Mouse (Mus musculus): Measurements from ENCODE around the gene Hck. TPM values are rescaled to one million over a fixed set of nuclear protein-coding genes. Genes with fewer than 3 reads are reported as not detected.
A peak's percentile ranks its signal among the peaks of the same experiment; 100 is the strongest.

The Hck gene
- polyA plus RNA-seq, 1 experiment from 2014 or later: 2.7 TPM

- no peaks in the 10 kb centered on the region; the same call in 1 of the 2 replicates for H3K27me3 ChIP-seq (ENCODE audit: insufficient read depth, poor library complexity, severe bottlenecking)
- no peaks in the 10 kb centered on the region for H3K9me3 ChIP-seq
- no peaks in the 10 kb centered on the region for H3K4me1 ChIP-seq (replicated peaks)
- WGBS: 83% methylated on average over 6 of the region's 6 CpGs
- no peak overlapping the region for H3K4me3 ChIP-seq
- no peak for DNase-seq (ENCODE audit: low spot score)
- no peaks in the 10 kb centered on the region for H3K36me3 ChIP-seq
- no peak overlapping the region for H3K27ac ChIP-seq
Measured at GRCm38 (mm10) chr2:153081866-153082265, 26.4 kb upstream of the Hck start.

- Histone ChIP-seq H3K9me3 (no peaks in the 10 kb centered on the region), H3K27me3 (ENCODE audit: insufficient read depth, poor library complexity, severe bottlenecking) (no peaks in the 10 kb centered on the region; the same call in 1 of the 2 replicates), H3K36me3 (no peaks in the 10 kb centered on the region), H3K27ac (no peak overlapping the region), H3K4me1 (replicated peaks) (no peaks in the 10 kb centered on the region), H3K4me3 (no peak overlapping the region)
- 88% methylated on average over 8 of the region's 8 CpGs for WGBS
- no peak for DNase-seq (ENCODE audit: low spot score)
Measured at GRCm38 (mm10) chr2:153083275-153083674, 25.0 kb upstream of the Hck start.

- no peak for DNase-seq (ENCODE audit: low spot score)
- no peak overlapping the region for H3K27ac ChIP-seq
- no peaks in the 10 kb centered on the region for H3K36me3 ChIP-seq
- H3K9me3 ChIP-seq: no peaks in the 10 kb centered on the region
- no peak overlapping the region for H3K4me3 ChIP-seq
- 84% methylated on average over 4 of the region's 4 CpGs for WGBS
- H3K27me3 ChIP-seq (ENCODE audit: insufficient read depth, poor library complexity, severe bottlenecking): no peaks in the 10 kb centered on the region
- no peaks in the 10 kb centered on the region for H3K4me1 ChIP-seq (replicated peaks)
Measured at GRCm38 (mm10) chr2:153083824-153084223, 24.4 kb upstream of the Hck start.

- WGBS: 62% methylated on average over 7 of the region's 7 CpGs
- no peak for DNase-seq (ENCODE audit: low spot score)
- Histone ChIP-seq H3K4me3 (no peak overlapping the region), H3K36me3 (no peaks in the 10 kb centered on the region), H3K4me1 (replicated peaks) (no peaks in the 10 kb centered on the region), H3K9me3 (no peaks in the 10 kb centered on the region), H3K27me3 (ENCODE audit: insufficient read depth, poor library complexity, severe bottlenecking) (no peaks in the 10 kb centered on the region), H3K27ac (no peak overlapping the region)
Measured at GRCm38 (mm10) chr2:153084261-153084976, 23.8 kb upstream of the Hck start.

- Histone ChIP-seq H3K4me3 (no peak overlapping the region), H3K9me3 (no peaks in the 10 kb centered on the region), H3K36me3 (no peaks in the 10 kb centered on the region), H3K27me3 (ENCODE audit: insufficient read depth, poor library complexity, severe bottlenecking) (no peaks in the 10 kb centered on the region), H3K4me1 (replicated peaks) (peaks cover 2% of the 10 kb centered on the region), H3K27ac (no peak overlapping the region)
- no peak for DNase-seq (ENCODE audit: low spot score)
- 86% methylated on average over 6 of the region's 6 CpGs for WGBS
Measured at GRCm38 (mm10) chr2:153085556-153085955, 22.7 kb upstream of the Hck start.

- H3K9me3 ChIP-seq: no peaks in the 10 kb centered on the region
- no peak overlapping the region for H3K4me3 ChIP-seq
- peaks cover 6% of the 10 kb centered on the region for H3K4me1 ChIP-seq (replicated peaks)
- 90% methylated on average over 4 of the region's 4 CpGs for WGBS
- H3K27ac ChIP-seq: no peak overlapping the region
- H3K27me3 ChIP-seq (ENCODE audit: insufficient read depth, poor library complexity, severe bottlenecking): no peaks in the 10 kb centered on the region
- no peaks in the 10 kb centered on the region for H3K36me3 ChIP-seq
- no peak for DNase-seq (ENCODE audit: low spot score)
Measured at GRCm38 (mm10) chr2:153086166-153086565, 22.1 kb upstream of the Hck start.

- Histone ChIP-seq H3K27me3 (ENCODE audit: insufficient read depth, poor library complexity, severe bottlenecking) (no peaks in the 10 kb centered on the region), H3K27ac (no peak overlapping the region), H3K9me3 (no peaks in the 10 kb centered on the region), H3K4me3 (no peak overlapping the region), H3K36me3 (no peaks in the 10 kb centered on the region), H3K4me1 (replicated peaks) (peaks cover 6% of the 10 kb centered on the region)
- no peak for DNase-seq (ENCODE audit: low spot score)
- WGBS: 91% methylated on average over 10 of the region's 10 CpGs
Measured at GRCm38 (mm10) chr2:153087091-153087490, 21.2 kb upstream of the Hck start.

- Histone ChIP-seq H3K36me3 (no peaks in the 10 kb centered on the region), H3K4me3 (no peak overlapping the region), H3K4me1 (replicated peaks) (peaks cover 6% of the 10 kb centered on the region), H3K9me3 (no peaks in the 10 kb centered on the region), H3K27ac (no peak overlapping the region), H3K27me3 (ENCODE audit: insufficient read depth, poor library complexity, severe bottlenecking) (no peaks in the 10 kb centered on the region)
- no peak for DNase-seq (ENCODE audit: low spot score)
- WGBS: 62% methylated on average over 2 of the region's 2 CpGs
Measured at GRCm38 (mm10) chr2:153089316-153089715, 19.0 kb upstream of the Hck start.

GRCm38 (mm10) chr2:153090551-153091165 lies 17.6 kb upstream of the Hck start:
- Histone ChIP-seq H3K36me3 (no peaks in the 10 kb centered on the region), H3K27ac (no peak overlapping the region), H3K27me3 (ENCODE audit: insufficient read depth, poor library complexity, severe bottlenecking) (no peaks in the 10 kb centered on the region), H3K4me3 (no peak overlapping the region), H3K9me3 (no peaks in the 10 kb centered on the region), H3K4me1 (replicated peaks) (peaks cover 6% of the 10 kb centered on the region)
- WGBS: 44% methylated on average over 10 of the region's 10 CpGs
- DNase-seq (ENCODE audit: low spot score): no peak

GRCm38 (mm10) chr2:153107046-153107766 lies 1.1 kb upstream of the Hck start:
- WGBS: 35% methylated on average over 23 of the region's 23 CpGs
- Histone ChIP-seq H3K27me3 (ENCODE audit: insufficient read depth, poor library complexity, severe bottlenecking) (peaks cover 66% of the 10 kb centered on the region), H3K9me3 (no peaks in the 10 kb centered on the region), H3K4me1 (replicated peaks) (peaks cover 18% of the 10 kb centered on the region), H3K27ac (no peak overlapping the region), H3K4me3 (peak overlapping the region; percentile 59), H3K36me3 (no peaks in the 10 kb centered on the region)
- peak; percentile 16 for DNase-seq (ENCODE audit: low spot score)

GRCm38 (mm10) chr2:153107802-153108201 lies 466 bp upstream of the Hck start:
- H3K36me3 ChIP-seq: no peaks in the 10 kb centered on the region
- H3K9me3 ChIP-seq: no peaks in the 10 kb centered on the region
- peak overlapping the region; percentile 59 for H3K4me3 ChIP-seq
- peaks cover 70% of the 10 kb centered on the region for H3K27me3 ChIP-seq (ENCODE audit: insufficient read depth, poor library complexity, severe bottlenecking)
- no peak overlapping the region for H3K27ac ChIP-seq
- H3K4me1 ChIP-seq (replicated peaks): peaks cover 18% of the 10 kb centered on the region
- 3% methylated on average over 15 of the region's 15 CpGs for WGBS
- DNase-seq (ENCODE audit: low spot score): no peak

GRCm38 (mm10) chr2:153109596-153109995 lies 1.3 kb downstream of the Hck start:
- peaks cover 18% of the 10 kb centered on the region for H3K4me1 ChIP-seq (replicated peaks)
- H3K27ac ChIP-seq: no peak overlapping the region
- H3K27me3 ChIP-seq (ENCODE audit: insufficient read depth, poor library complexity, severe bottlenecking): peaks cover 70% of the 10 kb centered on the region
- 72% methylated on average over 7 of the region's 7 CpGs for WGBS
- H3K4me3 ChIP-seq: no peak overlapping the region
- H3K9me3 ChIP-seq: no peaks in the 10 kb centered on the region
- no peaks in the 10 kb centered on the region for H3K36me3 ChIP-seq
- no peak for DNase-seq (ENCODE audit: low spot score)

GRCm38 (mm10) chr2:153111298-153111697 lies 3.0 kb downstream of the Hck start:
- Histone ChIP-seq H3K9me3 (no peaks in the 10 kb centered on the region), H3K36me3 (no peaks in the 10 kb centered on the region), H3K27me3 (ENCODE audit: insufficient read depth, poor library complexity, severe bottlenecking) (peaks cover 55% of the 10 kb centered on the region), H3K4me3 (no peak overlapping the region), H3K4me1 (replicated peaks) (peaks cover 18% of the 10 kb centered on the region), H3K27ac (no peak overlapping the region)
- WGBS: 91% methylated on average over 7 of the region's 7 CpGs
- no peak for DNase-seq (ENCODE audit: low spot score)
